Mouse (Mus musculus): ENCODE results near the gene Klhl2. TPM values are rescaled to one million over a fixed set of nuclear protein-coding genes. Genes with fewer than 3 reads are reported as not detected.
A peak's percentile ranks its signal among the peaks of the same experiment; 100 is the strongest.

Klhl2 gene
- polyA plus RNA-seq, 2 experiments, result 9.5 to 12.4 TPM

- peak within 1 kb of the TSS; percentile 81 for H3K4me2 ChIP-seq (replicated peaks; ENCODE audit: low read depth, low read length, severe bottlenecking)
- peak within 1 kb of the TSS; percentile 90 for H3K9ac ChIP-seq (ENCODE audit: low read depth, low read length, severe bottlenecking)
- WGBS, result 1% methylated on average over 50 of the region's 54 CpGs
Measured at GRCm38 (mm10) chr8:64692651-64693201, 157.1 kb downstream of the Klhl2 start, which contains the start of gene Cpe. TSS of gene Cpe (minus strand) at chr8:64693054.

DNA sequence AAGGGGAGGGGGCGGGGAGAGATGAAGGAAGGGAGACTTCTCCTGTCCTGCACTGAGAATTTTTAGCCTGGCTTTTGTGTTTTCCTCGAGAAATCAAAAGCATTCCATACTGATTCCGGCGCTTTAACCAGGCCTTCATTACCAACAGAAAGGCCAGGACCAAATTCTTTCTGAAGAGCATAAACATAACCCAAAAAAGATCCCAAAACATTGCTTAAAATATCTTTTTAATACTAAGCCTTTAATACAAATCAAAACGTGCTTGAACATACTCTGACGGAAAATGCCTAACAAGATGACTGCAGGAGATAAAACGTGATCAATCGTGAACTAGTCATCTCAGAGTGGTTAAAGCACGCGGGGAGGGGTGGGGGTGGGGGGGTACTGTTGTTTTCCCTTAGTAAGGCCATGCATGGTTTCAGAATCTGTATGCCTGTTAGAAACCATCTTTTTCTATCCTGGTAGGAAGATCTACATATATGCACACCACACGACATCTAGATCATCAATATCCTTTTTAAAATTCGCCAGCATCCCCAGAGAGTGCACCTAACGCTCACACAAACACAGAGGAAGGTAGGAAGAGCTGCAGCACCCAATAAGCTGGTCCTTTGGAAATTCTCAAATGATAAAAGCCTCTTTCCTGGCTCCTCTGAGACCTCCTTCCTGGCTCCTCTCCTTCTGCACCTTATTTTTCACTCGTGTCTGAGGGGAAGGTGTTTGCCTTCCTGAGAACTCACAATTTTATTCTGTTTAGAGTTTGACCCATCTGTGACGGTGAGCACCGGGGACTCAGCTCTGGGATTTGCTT, 158.0 kb downstream of the Klhl2 start:
- Histone ChIP-seq H3K9ac (ENCODE audit: low read depth, low read length, severe bottlenecking) (peak overlapping the region; percentile 90), H3K4me2 (replicated peaks; ENCODE audit: low read depth, low read length, severe bottlenecking) (peak overlapping the region; percentile 81), H3K4me3 (replicated peaks; ENCODE audit: low read length) (peak overlapping the region; percentile 70), H3K27ac (replicated peaks; ENCODE audit: low read depth, low read length) (peak overlapping the region; percentile 83), H3K36me3 (ENCODE audit: control insufficient read depth, insufficient read depth, low read length) (no peaks in the 10 kb centered on the region), H3K27me3 (ENCODE audit: control insufficient read depth, insufficient read depth, low read length) (no peaks in the 10 kb centered on the region), H3K9me3 (ENCODE audit: control insufficient read depth, low read length) (no peaks in the 10 kb centered on the region), H3K4me1 (ENCODE audit: control insufficient read depth, insufficient read depth, low read length) (0 out of 2 replicates have a peak, but pooled peaks cover 3% of the 10 kb centered on the region)
- TF ChIP-seq POLR2A (IDR thresholded peaks at IDR 0.05; ENCODE audit: borderline replicate concordance, extremely low read depth, insufficient read depth, insufficient read length), result no peak
- ATAC-seq (ENCODE audit: low FRiP score, low read depth), result no peak
- WGBS, result 11% methylated on average over 16 of the region's 16 CpGs
- DNase-seq (ENCODE audit: low spot score), result no peak

More at GRCm38 (mm10) chr8:64692651-64693201, 157.1 kb downstream of the Klhl2 start, which contains the start of gene Cpe:
- H3K9me3 ChIP-seq (ENCODE audit: control insufficient read depth, low read length), result no peaks in the 10 kb centered on the region
- DNase-seq (ENCODE audit: low spot score) (peak; percentile 80), ATAC-seq (ENCODE audit: low FRiP score, low read depth) (peak; percentile 95)
- no peaks in the 10 kb centered on the region for H3K27me3 ChIP-seq (ENCODE audit: control insufficient read depth, insufficient read depth, low read length)
- H3K4me1 ChIP-seq (ENCODE audit: control insufficient read depth, insufficient read depth, low read length), result 0 out of 2 replicates have a peak, but pooled peaks cover 3% of the 10 kb centered on the region
- TF ChIP-seq POLR2A (IDR thresholded peaks at IDR 0.05; ENCODE audit: borderline replicate concordance, extremely low read depth, insufficient read depth, insufficient read length), result peak; percentile 91
- H3K36me3 ChIP-seq (ENCODE audit: control insufficient read depth, insufficient read depth, low read length), result no peaks in the 10 kb centered on the region
- peak within 1 kb of the TSS; percentile 70 for H3K4me3 ChIP-seq (replicated peaks; ENCODE audit: low read length)
- peak within 1 kb of the TSS; percentile 83 for H3K27ac ChIP-seq (replicated peaks; ENCODE audit: low read depth, low read length)

- no peak overlapping the region for H3K27ac ChIP-seq (replicated peaks; ENCODE audit: low read depth, low read length)
- H3K9ac ChIP-seq (ENCODE audit: low read depth, low read length, severe bottlenecking), result no peak overlapping the region
- peak overlapping the region; percentile 70 for H3K4me3 ChIP-seq (replicated peaks; ENCODE audit: low read length)
- WGBS, result 78% methylated on average over 6 of the region's 6 CpGs
- no peaks in the 10 kb centered on the region for H3K9me3 ChIP-seq (ENCODE audit: control insufficient read depth, low read length)
- H3K4me1 ChIP-seq (ENCODE audit: control insufficient read depth, insufficient read depth, low read length), result 0 out of 2 replicates have a peak, but pooled peaks cover 6% of the 10 kb centered on the region
- no peaks in the 10 kb centered on the region for H3K27me3 ChIP-seq (ENCODE audit: control insufficient read depth, insufficient read depth, low read length)
- no peaks in the 10 kb centered on the region for H3K36me3 ChIP-seq (ENCODE audit: control insufficient read depth, insufficient read depth, low read length)
- TF ChIP-seq POLR2A (IDR thresholded peaks at IDR 0.05; ENCODE audit: borderline replicate concordance, extremely low read depth, insufficient read depth, insufficient read length), result no peak
- ATAC-seq (ENCODE audit: low FRiP score, low read depth), result no peak
- H3K4me2 ChIP-seq (replicated peaks; ENCODE audit: low read depth, low read length, severe bottlenecking), result peak overlapping the region; percentile 81
- no peak for DNase-seq (ENCODE audit: low spot score)
Measured at GRCm38 (mm10) chr8:64690845-64691244, 159.0 kb downstream of the Klhl2 start.

- Histone ChIP-seq H3K27me3 (ENCODE audit: control insufficient read depth, insufficient read depth, low read length) (no peaks in the 10 kb centered on the region), H3K27ac (replicated peaks; ENCODE audit: low read depth, low read length) (no peak overlapping the region), H3K36me3 (ENCODE audit: control insufficient read depth, insufficient read depth, low read length) (no peaks in the 10 kb centered on the region), H3K4me2 (replicated peaks; ENCODE audit: low read depth, low read length, severe bottlenecking) (peak overlapping the region; percentile 81; the same call in 1 of the 2 replicates), H3K9ac (ENCODE audit: low read depth, low read length, severe bottlenecking) (no peak overlapping the region), H3K9me3 (ENCODE audit: control insufficient read depth, low read length) (no peaks in the 10 kb centered on the region), H3K4me3 (replicated peaks; ENCODE audit: low read length) (0 out of 2 replicates have a peak overlapping the region, but pooled peaks have one; percentile 70), H3K4me1 (ENCODE audit: control insufficient read depth, insufficient read depth, low read length) (0 out of 2 replicates have a peak, but pooled peaks cover 6% of the 10 kb centered on the region)
- ATAC-seq (ENCODE audit: low FRiP score, low read depth), result no peak
- DNase-seq (ENCODE audit: low spot score), result no peak
- 82% methylated on average over 6 of the region's 6 CpGs for WGBS
- TF ChIP-seq POLR2A (IDR thresholded peaks at IDR 0.05; ENCODE audit: borderline replicate concordance, extremely low read depth, insufficient read depth, insufficient read length), result no peak
Measured at GRCm38 (mm10) chr8:64690306-64690705, 159.5 kb downstream of the Klhl2 start.

Other genes with a start within 250 kb of the Klhl2 start
- 132 and 139 TPM in 2 replicates for gene Cpe, start 157.0 kb downstream of the Klhl2 start, polyA plus RNA-seq (2012; rRNA removed)
- gene Cpe, start 157.0 kb downstream of the Klhl2 start, polyA plus RNA-seq (2014; fragmentation: Nextera tagmentation; extraction: Ambion mirVana), result 194 and 222 TPM in 2 replicates
- 52.9 and 55.6 TPM in 2 replicates for gene Msmo1, start 116.2 kb downstream of the Klhl2 start, polyA plus RNA-seq (2012; rRNA removed)
- gene Msmo1, start 116.2 kb downstream of the Klhl2 start, polyA plus RNA-seq (2014; fragmentation: Nextera tagmentation; extraction: Ambion mirVana), result 79.5 and 99.9 TPM in 2 replicates
- 14.2 and 17.1 TPM in 2 replicates for gene Tmem192, start 97.2 kb upstream of the Klhl2 start, polyA plus RNA-seq (2012; rRNA removed)
- 27.9 and 30.8 TPM in 2 replicates for gene Tmem192, start 97.2 kb upstream of the Klhl2 start, polyA plus RNA-seq (2014; fragmentation: Nextera tagmentation; extraction: Ambion mirVana)
- gene Trim75, start 137.8 kb upstream of the Klhl2 start, polyA plus RNA-seq (2012; rRNA removed), result 0.05 TPM in 1 of 2 replicates, not detected in the other
- gene Trim75, start 137.8 kb upstream of the Klhl2 start, polyA plus RNA-seq (2014; fragmentation: Nextera tagmentation; extraction: Ambion mirVana), result 0.12 TPM in 1 of 2 replicates, not detected in the other
- gene Trim61, start 168.5 kb upstream of the Klhl2 start, polyA plus RNA-seq (2012; rRNA removed), result 0.20 and 0.26 TPM in 2 replicates
- 0.19 TPM in 1 of 2 replicates, not detected in the other for gene Trim61, start 168.5 kb upstream of the Klhl2 start, polyA plus RNA-seq (2014; fragmentation: Nextera tagmentation; extraction: Ambion mirVana)
- 0.03 and 0.06 TPM in 2 replicates for gene Trim60, start 168.6 kb upstream of the Klhl2 start, polyA plus RNA-seq (2012; rRNA removed)
- gene Trim60, start 168.6 kb upstream of the Klhl2 start, polyA plus RNA-seq (2014; fragmentation: Nextera tagmentation; extraction: Ambion mirVana), result 0.07 TPM in 2 replicates
- gene Apela, start 187.3 kb upstream of the Klhl2 start, polyA plus RNA-seq (2012; rRNA removed), result 17.3 and 19.2 TPM in 2 replicates
- gene Apela, start 187.3 kb upstream of the Klhl2 start, polyA plus RNA-seq (2014; fragmentation: Nextera tagmentation; extraction: Ambion mirVana), result 11.2 and 14.8 TPM in 2 replicates
- not detected in 2 replicates for gene Gm10663, start 225.0 kb upstream of the Klhl2 start, polyA plus RNA-seq (2012; rRNA removed)
- not detected in 2 replicates for gene Gm10663, start 225.0 kb upstream of the Klhl2 start, polyA plus RNA-seq (2014; fragmentation: Nextera tagmentation; extraction: Ambion mirVana)